Mouse (Mus musculus) kidney, adult 2 months (tissue): ENCODE data around the gene Gss.

ENCODE experiments used
- CTCF ChIP-seq: fragments of 200-500 bp; conservative IDR thresholded peaks from 2 replicates; pipeline ENCODE4 v1.5.1; 2011; ENCODE audit warnings: low read depth, mild to moderate bottlenecking, control low read depth, low read length, moderate library complexity, mixed read lengths; ENCODE audit not compliant: insufficient read depth, insufficient read length
- POLR2A ChIP-seq: fragments of 200-500 bp; IDR thresholded peaks from one replicate; pipeline ENCODE4 v1.6.1; 2011; ENCODE audit warnings: low read depth, low read length, control low read depth

DNA sequence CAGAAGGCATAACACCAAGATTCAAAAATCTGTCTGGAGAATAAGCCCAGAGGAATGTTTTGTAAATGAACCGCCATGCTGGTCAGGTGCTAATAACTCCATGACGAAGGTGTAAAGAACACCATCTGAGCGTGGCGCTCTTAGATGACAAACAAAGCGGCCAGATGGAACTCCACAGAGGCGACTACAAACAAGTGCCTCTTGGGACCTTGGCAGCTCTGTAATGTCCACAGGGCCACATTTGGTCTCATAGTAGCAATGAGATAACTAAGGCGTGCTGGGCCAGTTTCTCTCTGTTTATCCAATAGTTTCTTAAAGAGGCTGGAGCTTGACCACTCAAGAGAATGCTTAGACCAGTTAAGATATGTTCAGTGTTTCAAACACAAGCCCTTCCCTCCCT, 18.6 kb downstream of the Gss start:
- TF ChIP-seq POLR2A, result no peak
- no peak for TF ChIP-seq CTCF
